Mouse (Mus musculus) thymus, adult 2 months (tissue): ENCODE measurements around the gene Ccdc155. TPM values are rescaled to one million over a fixed set of nuclear protein-coding genes. Genes with fewer than 3 reads are reported as not detected.

ENCODE experiments used
- DNase-seq: peaks from one replicate; pipeline ENCODE4 v3.0.0; 2021
- H3K27ac ChIP-seq: fragments of 200-500 bp; 2 replicates; pipeline ENCODE4 v1.5.1; 2012; ENCODE audit warnings: low read length, control low read depth; ENCODE audit not compliant: control insufficient read depth, insufficient read depth
- H3K27me3 ChIP-seq: fragments of 200-500 bp; 2 replicates; pipeline ENCODE4 v1.6.1; 2012; ENCODE audit warnings: mild to moderate bottlenecking, low read length, moderate library complexity, mixed read lengths; ENCODE audit not compliant: control insufficient read depth, insufficient read depth
- H3K36me3 ChIP-seq: fragments of 200-500 bp; 2 replicates; pipeline ENCODE4 v1.6.1; 2012; ENCODE audit warnings: mild to moderate bottlenecking, low read length, moderate library complexity; ENCODE audit not compliant: control insufficient read depth, insufficient read depth
- H3K4me1 ChIP-seq: fragments of 200-500 bp; replicated peaks from 2 replicates; pipeline ENCODE4 v1.6.1; 2012; ENCODE audit warnings: low read length; ENCODE audit not compliant: control insufficient read depth, insufficient read depth
- H3K4me3 ChIP-seq: fragments of 200-500 bp; 2 replicates; pipeline ENCODE4 v1.5.1; 2012; ENCODE audit warnings: mild to moderate bottlenecking, low read length, control low read depth, moderate library complexity; ENCODE audit not compliant: control insufficient read depth, insufficient read depth
- CTCF ChIP-seq: fragments of 200-500 bp; IDR thresholded peaks from 2 replicates; pipeline ENCODE4 v1.5.1; 2012; ENCODE audit warnings: mild to moderate bottlenecking, control low read depth, low read length, moderate library complexity, borderline replicate concordance; ENCODE audit not compliant: control insufficient read depth, poor library complexity, insufficient read depth; ENCODE audit errors: extremely low read depth
- POLR2A ChIP-seq: fragments of 200-500 bp; IDR thresholded peaks from 2 replicates; pipeline ENCODE4 v1.6.1; 2012; ENCODE audit warnings: mild to moderate bottlenecking, low read length, control low read depth, moderate library complexity; ENCODE audit not compliant: control insufficient read depth, poor library complexity, insufficient read depth; ENCODE audit errors: extremely low read depth
- WGBS: fragments of 180-500 bp; shearing (Covaris S2); methylation state at CpG from one replicate; pipeline ENCODE4 v1.1.7; 2018; 5-methylcytosine and 5-hydroxymethylcytosine counted together
- polyA plus RNA-seq: library from polyadenylated mRNA; depleted of rRNA; stranded (reverse); fragments of >200 nt; gene quantifications from 2 replicates; pipeline ENCODE4 v1.2.3, GENCODE M21; 2012

Gene Ccdc155
- polyA plus RNA-seq, 1 experiment = 0.32 TPM

DNA sequence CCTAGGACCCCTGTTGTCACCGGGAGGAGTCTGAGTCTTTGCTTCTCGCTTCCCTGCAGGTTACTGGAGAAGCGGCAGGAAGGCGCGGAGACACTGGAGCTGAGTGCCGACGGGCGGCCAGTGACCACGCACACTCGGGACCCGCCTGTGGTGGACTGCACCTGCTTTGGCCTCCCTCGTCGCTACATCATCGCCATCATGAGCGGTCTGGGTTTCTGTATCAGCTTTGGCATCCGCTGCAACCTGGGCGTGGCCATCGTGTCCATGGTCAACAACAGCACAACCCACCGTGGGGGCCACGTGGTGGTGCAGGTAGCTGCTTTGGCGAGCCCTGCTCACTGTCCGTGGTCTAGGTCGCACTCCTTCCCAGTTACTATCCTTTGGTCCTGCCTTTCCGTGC, 36.0 kb downstream of the Ccdc155 start:
- Histone ChIP-seq H3K27ac (no peak overlapping the region), H3K27me3 (peaks cover 23% of the 10 kb centered on the region), H3K4me3 (no peak overlapping the region)

DNA sequence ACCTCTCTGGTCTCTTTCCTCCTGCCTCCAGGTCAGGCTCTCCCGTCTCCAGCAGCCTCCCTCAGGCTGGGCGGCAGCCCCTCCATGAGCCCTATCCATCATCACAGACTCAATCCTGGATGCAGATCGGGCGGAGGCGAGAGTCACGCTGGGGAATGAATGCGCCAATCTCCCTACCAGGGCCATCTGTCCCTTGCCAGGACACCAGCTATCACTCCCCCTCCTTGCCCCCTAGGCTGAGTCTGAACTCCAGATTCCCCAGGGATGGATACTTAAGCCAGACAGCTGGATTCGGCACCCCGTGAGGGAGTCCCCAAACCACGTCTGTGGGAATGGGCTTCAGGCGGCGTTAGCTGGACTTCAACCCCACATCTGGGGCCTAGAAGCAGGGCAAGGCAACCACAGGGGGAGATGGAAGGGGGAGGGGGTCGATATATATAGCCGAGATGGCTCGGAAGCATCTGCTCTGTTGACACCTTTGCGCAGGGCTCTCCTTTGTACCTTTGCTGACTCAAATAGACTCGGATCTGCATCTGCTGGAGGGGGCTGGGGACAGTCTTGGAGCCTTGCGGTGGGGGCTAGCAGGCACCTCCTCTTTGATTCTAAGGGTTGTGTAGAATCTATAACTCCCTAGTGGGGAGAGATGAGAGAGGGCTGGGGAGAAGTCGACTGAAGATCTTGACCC, 36.8 kb downstream of the Ccdc155 start:
- H3K27ac ChIP-seq = no peak overlapping the region
- WGBS = 18% methylated on average over 19 of the region's 19 CpGs
- no peak for DNase-seq
- no peak overlapping the region for H3K4me3 ChIP-seq
- H3K36me3 ChIP-seq = no peaks in the 10 kb centered on the region
- peaks cover 25% of the 10 kb centered on the region for H3K27me3 ChIP-seq
- TF ChIP-seq POLR2A = no peak
- TF ChIP-seq CTCF = no peak
- no peaks in the 10 kb centered on the region; the same call in 1 of the 2 replicates for H3K4me1 ChIP-seq

More for the DNA sequence above, 36.0 kb downstream of the Ccdc155 start:
- WGBS = 22% methylated on average over 24 of the region's 24 CpGs
- Histone ChIP-seq H3K36me3 (no peaks in the 10 kb centered on the region), H3K4me1 (no peaks in the 10 kb centered on the region; the same call in 1 of the 2 replicates)
- no peak for DNase-seq
- TF ChIP-seq CTCF (no peak), POLR2A (no peak)

DNA sequence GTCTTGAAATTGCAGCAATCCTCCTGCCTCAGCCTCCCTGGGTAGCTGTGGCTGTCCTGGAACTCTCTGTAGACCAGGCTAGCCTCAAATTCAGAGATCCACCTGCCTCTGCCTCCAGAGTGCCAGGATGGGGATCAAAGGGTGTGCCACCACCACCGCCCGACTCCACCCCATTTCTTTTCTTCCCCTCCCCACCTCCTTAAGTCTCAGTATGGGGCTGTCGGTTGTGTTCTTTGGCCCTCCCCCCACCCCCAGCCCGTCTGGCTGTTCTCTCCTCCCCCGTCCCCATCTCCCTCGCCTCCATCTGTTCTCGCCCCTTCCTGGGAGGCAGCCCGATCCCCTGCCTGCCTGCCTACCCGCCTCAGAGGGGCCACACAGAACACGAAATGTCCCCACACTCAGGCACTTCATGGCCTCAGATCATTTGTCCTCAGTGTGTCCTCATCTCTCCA, 37.7 kb downstream of the Ccdc155 start:
- 43% methylated on average over 10 of the region's 10 CpGs for WGBS
- DNase-seq = no peak
- H3K36me3 ChIP-seq = no peaks in the 10 kb centered on the region
- peaks cover 25% of the 10 kb centered on the region for H3K27me3 ChIP-seq
- TF ChIP-seq CTCF (no peak), POLR2A (no peak)
- no peak overlapping the region for H3K4me3 ChIP-seq
- H3K4me1 ChIP-seq = peaks cover 4% of the 10 kb centered on the region; the same call in 1 of the 2 replicates
- no peak overlapping the region for H3K27ac ChIP-seq

DNA sequence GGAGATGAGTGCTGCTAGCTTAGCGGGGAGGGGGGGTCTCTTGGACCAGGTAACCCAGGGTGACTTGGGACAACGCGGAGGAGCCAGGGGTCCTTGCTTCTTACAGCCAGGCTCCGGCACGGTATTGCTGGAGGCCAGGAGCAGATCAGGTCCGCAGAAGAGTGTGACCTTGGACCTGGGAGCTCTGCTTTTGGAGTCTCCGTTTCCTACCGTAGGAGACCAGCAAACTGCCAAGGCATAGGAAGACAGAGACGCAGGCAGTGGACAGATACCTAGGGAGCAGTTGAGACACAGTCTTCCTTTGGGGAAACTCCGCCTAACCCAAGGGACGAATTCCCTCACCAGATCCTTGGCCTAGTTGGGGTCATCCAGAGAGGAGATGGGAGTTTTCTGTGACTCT, 39.0 kb downstream of the Ccdc155 start:
- Histone ChIP-seq H3K27ac (no peak overlapping the region), H3K27me3 (peaks cover 25% of the 10 kb centered on the region), H3K4me3 (no peak overlapping the region), H3K36me3 (no peaks in the 10 kb centered on the region), H3K4me1 (peaks cover 7% of the 10 kb centered on the region)
- no peak for DNase-seq
- WGBS = 84% methylated on average over 11 of the region's 11 CpGs
- TF ChIP-seq POLR2A = no peak
- no peak for TF ChIP-seq CTCF

DNA sequence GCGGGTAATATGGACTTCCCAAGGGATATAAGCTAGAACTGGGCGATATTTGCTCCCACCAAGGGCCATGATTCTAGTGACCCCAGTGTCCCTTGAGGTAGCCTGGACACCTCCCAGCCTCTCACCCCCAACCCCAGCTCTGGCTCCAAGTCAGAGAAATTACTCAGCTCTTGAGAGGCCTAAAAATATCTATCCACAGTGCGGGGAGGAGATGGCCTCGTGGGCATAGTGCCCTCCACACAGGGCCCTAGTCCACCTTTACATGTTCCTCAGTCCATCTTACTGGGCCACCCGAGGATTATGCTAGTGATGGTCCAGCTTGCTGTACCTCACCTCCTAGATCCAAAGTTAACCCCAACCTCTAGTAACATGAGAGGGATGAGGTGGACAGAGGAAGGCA, 39.9 kb downstream of the Ccdc155 start:
- Histone ChIP-seq H3K4me3 (no peak overlapping the region), H3K4me1 (peaks cover 7% of the 10 kb centered on the region)

DNA sequence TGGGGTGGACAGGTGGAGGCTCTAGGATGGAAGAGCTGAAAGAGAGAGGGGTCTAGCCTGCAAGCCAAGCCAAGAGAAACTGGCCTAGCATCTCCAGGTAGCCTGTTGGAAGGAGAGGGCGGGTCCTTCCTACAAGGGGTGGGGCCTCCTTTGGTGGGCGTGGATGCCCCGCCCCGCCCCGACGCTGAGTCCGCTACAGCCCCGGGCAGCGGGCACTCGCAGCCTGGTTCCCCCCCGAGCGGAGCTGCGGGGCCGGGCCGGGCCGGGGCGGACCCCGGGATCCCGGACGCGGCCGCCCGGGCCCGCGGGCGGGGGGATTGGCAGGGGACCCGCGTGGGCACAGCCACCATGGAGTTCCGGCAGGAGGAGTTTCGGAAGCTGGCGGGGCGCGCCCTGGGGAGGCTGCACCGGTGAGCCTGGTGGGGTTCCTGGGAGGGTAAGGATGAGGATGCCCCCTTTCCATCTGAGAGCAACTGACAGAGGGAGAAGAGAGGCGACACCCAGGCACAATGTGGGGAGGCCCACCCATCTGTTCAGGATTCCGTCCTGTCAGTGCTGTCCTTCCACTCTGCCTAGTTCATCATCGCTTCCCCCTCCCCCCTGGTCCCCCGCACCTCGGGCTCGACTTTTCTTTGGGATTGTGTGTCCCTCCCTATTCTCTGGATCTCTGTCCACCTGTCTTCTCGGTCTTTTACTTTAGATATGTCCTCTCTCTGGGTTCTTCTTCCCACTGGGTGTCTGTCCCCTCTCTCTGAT, 40.8 kb downstream of the Ccdc155 start, which contains the start of gene Slc17a7:
Gene Slc17a7 (plus strand): TSS at position 215 of the 756 bp plus-strand sequence.
- TF ChIP-seq POLR2A (no peak), CTCF (no peak)
- peak; percentile 38 for DNase-seq
- H3K4me3 ChIP-seq = 0 out of 2 replicates have a peak within 1 kb of the TSS, but pooled peaks have one; percentile 2
- no peaks in the 10 kb centered on the region for H3K36me3 ChIP-seq
- H3K27ac ChIP-seq = no peak within 1 kb of the TSS
- H3K4me1 ChIP-seq = peaks cover 7% of the 10 kb centered on the region
- 5% methylated on average over 41 of the region's 41 CpGs for WGBS
- H3K27me3 ChIP-seq = peaks cover 23% of the 10 kb centered on the region

More for the DNA sequence above, 39.9 kb downstream of the Ccdc155 start:
- no peak for DNase-seq
- TF ChIP-seq POLR2A = no peak
- no peak for TF ChIP-seq CTCF
- WGBS = 80% methylated on average over 5 of the region's 5 CpGs
- H3K36me3 ChIP-seq = no peaks in the 10 kb centered on the region
- H3K27me3 ChIP-seq = peaks cover 25% of the 10 kb centered on the region
- no peak overlapping the region for H3K27ac ChIP-seq
